Mouse (Mus musculus): ENCODE measurements around the gene Cdk19. TPM values are rescaled to one million over a fixed set of nuclear protein-coding genes. Genes with fewer than 3 reads are reported as not detected.
"Not testable (repeated sequence)": the region's sequence is repeated elsewhere in the genome, so short reads cannot be mapped to it uniquely, and the experiment has no call there.

The Cdk19 gene
- polyA plus RNA-seq, 1 experiment from 2014 or later, result 2.6 TPM

DNA sequence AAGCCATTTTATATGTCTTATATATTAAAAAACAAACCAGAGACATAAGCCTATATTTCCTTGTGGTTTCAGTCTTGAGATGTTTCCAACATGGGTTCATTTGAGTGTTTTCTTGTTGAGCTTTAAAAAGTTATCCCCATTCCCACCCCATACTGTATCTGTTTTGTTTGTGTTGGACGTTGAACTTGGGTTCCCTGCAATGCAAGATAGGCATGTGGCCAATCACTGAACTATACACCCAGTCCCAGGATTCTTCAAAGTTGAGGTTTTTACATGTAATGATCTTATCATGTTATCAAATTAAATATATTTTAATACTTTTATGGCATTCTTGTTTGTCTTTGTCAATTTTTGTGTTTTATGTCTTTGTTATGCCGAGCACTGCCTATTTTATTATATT is 60.0 kb downstream of the Cdk19 start:
- no peak for DNase-seq
- ATAC-seq (ENCODE audit: low read depth), result no peak
- H3K4me2 ChIP-seq, result no peak overlapping the region
- H3K4me1 ChIP-seq (replicated peaks), result peaks cover 7% of the 10 kb centered on the region; the same call in 1 of the 2 replicates
- WGBS (ENCODE audit: insufficient replicate concordance), result 57% methylated on average over 2 of the region's 2 CpGs
- no peaks in the 10 kb centered on the region for H3K9me3 ChIP-seq (replicated peaks)
- no peak overlapping the region for H3K9ac ChIP-seq
- H3K36me3 ChIP-seq, result no peaks in the 10 kb centered on the region
- no peak overlapping the region for H3K27ac ChIP-seq
- H3K4me3 ChIP-seq (replicated peaks), result no peak overlapping the region
- H3K27me3 ChIP-seq, result no peaks in the 10 kb centered on the region

DNA sequence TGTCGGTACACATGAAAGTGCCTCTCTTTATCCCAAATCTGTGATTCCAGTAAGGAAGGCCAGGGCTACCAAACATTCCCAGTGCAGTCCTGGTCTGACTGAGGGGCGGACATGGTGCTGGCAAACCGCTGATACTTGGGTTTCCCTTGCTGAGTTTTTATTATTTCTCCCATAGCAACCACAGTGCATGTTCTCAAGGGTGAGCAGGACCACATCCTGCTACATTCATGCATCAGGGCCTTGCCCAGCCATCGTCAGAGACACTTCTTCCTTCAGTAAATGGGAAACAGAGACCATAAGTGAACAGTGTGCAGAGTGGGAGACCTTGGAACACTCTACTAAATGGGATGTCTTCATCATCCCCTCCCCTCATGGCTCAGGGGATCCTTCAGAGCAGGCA is 60.9 kb downstream of the Cdk19 start:
- no peak overlapping the region for H3K27ac ChIP-seq
- no peaks in the 10 kb centered on the region for H3K36me3 ChIP-seq
- H3K4me2 ChIP-seq, result no peak overlapping the region
- DNase-seq (no peak), ATAC-seq (ENCODE audit: low read depth) (no peak)
- WGBS (ENCODE audit: insufficient replicate concordance), result 65% methylated on average over 4 of the region's 4 CpGs
- no peak overlapping the region for H3K9ac ChIP-seq
- no peaks in the 10 kb centered on the region for H3K9me3 ChIP-seq (replicated peaks)
- H3K4me1 ChIP-seq (replicated peaks), result peaks cover 7% of the 10 kb centered on the region; the same call in 1 of the 2 replicates
- no peaks in the 10 kb centered on the region for H3K27me3 ChIP-seq
- no peak overlapping the region for H3K4me3 ChIP-seq (replicated peaks)

DNA sequence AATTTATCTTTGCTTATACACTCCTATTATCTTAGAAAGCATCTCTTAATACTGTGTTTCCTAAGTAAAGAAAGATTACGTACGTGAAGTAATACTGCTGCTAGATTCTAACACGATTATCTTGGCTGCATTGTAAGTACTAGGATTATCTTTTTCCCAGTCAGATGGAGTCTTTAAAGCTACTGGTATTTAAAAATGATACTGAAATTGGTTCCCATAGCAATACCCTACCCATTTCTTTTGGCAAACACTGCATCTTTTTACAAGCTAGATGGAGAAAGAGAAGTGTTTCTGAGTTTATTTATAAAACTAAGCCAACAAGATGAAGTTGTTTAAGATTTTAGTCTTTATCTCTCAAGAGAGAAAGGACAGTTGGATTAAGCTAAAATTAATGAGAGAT is 67.3 kb downstream of the Cdk19 start:
- Histone ChIP-seq H3K4me3 (replicated peaks) (no peak overlapping the region), H3K4me1 (replicated peaks) (no peaks in the 10 kb centered on the region), H3K36me3 (no peaks in the 10 kb centered on the region), H3K9me3 (replicated peaks) (no peaks in the 10 kb centered on the region), H3K4me2 (no peak overlapping the region), H3K27me3 (no peaks in the 10 kb centered on the region), H3K27ac (no peak overlapping the region), H3K9ac (no peak overlapping the region)
- 68% methylated on average over 3 of the region's 3 CpGs for WGBS (ENCODE audit: insufficient replicate concordance)
- no peak for DNase-seq
- no peak for ATAC-seq (ENCODE audit: low read depth)

DNA sequence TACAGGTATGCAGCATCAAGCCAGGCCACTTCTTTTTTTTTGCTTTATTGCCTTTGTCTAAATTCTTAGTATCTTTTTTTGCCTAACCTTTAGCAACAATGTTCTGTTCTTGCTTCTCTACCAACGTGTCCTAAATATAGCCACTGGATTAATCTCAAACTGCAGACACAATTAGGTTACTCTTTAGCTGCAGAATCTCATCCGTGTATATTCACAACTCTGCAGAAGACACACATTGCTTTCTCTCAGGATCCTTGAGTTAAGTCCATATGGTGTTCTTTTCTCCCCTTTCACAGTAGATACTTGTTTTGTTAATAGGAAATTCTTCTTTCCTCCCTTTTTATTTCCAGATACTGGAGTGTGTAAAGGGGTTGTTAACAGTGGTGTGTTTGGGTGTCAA is 70.0 kb downstream of the Cdk19 start:
- no peak for ATAC-seq (ENCODE audit: low read depth)
- no peak overlapping the region for H3K9ac ChIP-seq
- no peaks in the 10 kb centered on the region for H3K36me3 ChIP-seq
- no peaks in the 10 kb centered on the region for H3K9me3 ChIP-seq (replicated peaks)
- H3K4me1 ChIP-seq (replicated peaks), result no peaks in the 10 kb centered on the region
- no peaks in the 10 kb centered on the region for H3K27me3 ChIP-seq
- no peak overlapping the region for H3K4me2 ChIP-seq
- no peak for DNase-seq
- no peak overlapping the region for H3K27ac ChIP-seq
- no peak overlapping the region for H3K4me3 ChIP-seq (replicated peaks)
- WGBS (ENCODE audit: insufficient replicate concordance), result 61% methylated on average over 2 of the region's 2 CpGs

DNA sequence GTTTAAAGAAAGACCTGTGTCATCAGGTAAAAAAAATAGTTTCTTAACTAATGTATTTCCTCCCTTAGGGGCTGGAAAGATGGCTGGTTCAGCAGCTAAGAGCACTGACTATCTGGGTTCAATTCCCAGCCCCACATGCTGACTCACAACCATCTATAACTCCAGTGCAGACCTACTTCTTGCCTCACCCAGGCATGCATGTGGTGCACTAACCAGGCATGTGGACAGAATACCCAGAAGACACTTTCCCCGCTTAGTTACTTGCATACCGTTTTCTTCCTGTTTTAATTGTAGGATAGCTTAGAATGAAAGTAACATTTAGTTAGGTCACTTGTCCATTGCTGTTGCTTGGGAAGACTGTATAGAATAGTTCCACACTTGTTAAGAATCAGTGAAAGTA is 72.0 kb downstream of the Cdk19 start:
- no peaks in the 10 kb centered on the region for H3K4me1 ChIP-seq (replicated peaks)
- DNase-seq (no peak), ATAC-seq (ENCODE audit: low read depth) (no peak)
- H3K4me2 ChIP-seq, result no peak overlapping the region
- no peaks in the 10 kb centered on the region for H3K9me3 ChIP-seq (replicated peaks)
- no peak overlapping the region for H3K4me3 ChIP-seq (replicated peaks)
- no peaks in the 10 kb centered on the region for H3K27me3 ChIP-seq
- no peaks in the 10 kb centered on the region for H3K36me3 ChIP-seq
- no peak overlapping the region for H3K9ac ChIP-seq
- 84% methylated on average over 2 of the region's 2 CpGs for WGBS (ENCODE audit: insufficient replicate concordance)
- no peak overlapping the region for H3K27ac ChIP-seq

DNA sequence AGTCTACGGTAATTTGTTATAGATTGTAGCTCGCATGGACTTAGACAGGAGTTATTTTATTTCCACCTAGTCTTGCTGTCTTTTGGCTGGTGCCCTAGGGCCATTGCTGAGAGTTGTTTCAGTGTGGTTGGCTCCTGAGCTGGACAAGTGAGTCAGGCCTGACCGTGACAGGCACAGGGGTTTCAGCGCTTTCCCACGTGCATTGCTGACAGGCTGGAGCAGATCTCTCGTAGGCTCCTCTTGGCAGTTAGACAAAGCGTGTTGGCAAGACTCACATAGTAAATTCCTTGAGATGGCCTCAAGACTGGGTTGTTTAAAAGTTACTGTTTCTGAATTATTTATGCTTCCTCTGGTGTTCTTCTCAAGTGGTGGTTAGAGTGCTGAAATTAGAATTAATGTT is 77.6 kb downstream of the Cdk19 start:
- Histone ChIP-seq H3K9me3 (replicated peaks) (no peaks in the 10 kb centered on the region), H3K27me3 (no peaks in the 10 kb centered on the region), H3K36me3 (no peaks in the 10 kb centered on the region), H3K4me1 (replicated peaks) (no peaks in the 10 kb centered on the region; the same call in 1 of the 2 replicates), H3K27ac (no peak overlapping the region), H3K9ac (no peak overlapping the region), H3K4me3 (replicated peaks) (no peak overlapping the region), H3K4me2 (no peak overlapping the region)
- WGBS (ENCODE audit: insufficient replicate concordance), result 75% methylated on average over 7 of the region's 7 CpGs
- no peak for ATAC-seq (ENCODE audit: low read depth)
- no peak for DNase-seq

DNA sequence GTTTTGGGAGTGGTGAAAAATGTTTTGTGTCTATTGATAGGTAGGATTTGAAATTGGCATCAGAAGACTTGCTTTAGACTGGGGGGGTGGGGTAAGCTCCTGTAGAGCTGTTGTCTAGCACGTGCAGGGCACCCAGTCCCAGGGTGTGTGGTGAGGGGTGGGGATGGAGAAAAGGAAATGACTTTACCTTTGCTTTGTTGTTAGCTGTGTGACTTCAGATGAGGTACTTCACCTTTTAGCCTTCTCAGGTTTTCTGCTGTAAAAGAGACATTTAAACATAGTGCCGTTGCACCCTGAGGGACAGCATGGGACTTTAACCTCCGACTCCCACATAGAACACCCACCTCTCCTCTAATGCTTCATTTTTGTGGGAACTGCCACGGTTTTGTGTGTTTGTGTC is 80.5 kb downstream of the Cdk19 start:
- H3K4me2 ChIP-seq, result no peak overlapping the region
- peaks cover 7% of the 10 kb centered on the region; the same call in 1 of the 2 replicates for H3K4me1 ChIP-seq (replicated peaks)
- H3K4me3 ChIP-seq (replicated peaks), result no peak overlapping the region
- no peak for ATAC-seq (ENCODE audit: low read depth)
- 60% methylated on average over 4 of the region's 4 CpGs for WGBS (ENCODE audit: insufficient replicate concordance)
- H3K9ac ChIP-seq, result no peak overlapping the region
- DNase-seq, result no peak
- no peak overlapping the region for H3K27ac ChIP-seq
- H3K36me3 ChIP-seq, result no peaks in the 10 kb centered on the region
- no peaks in the 10 kb centered on the region for H3K27me3 ChIP-seq
- no peaks in the 10 kb centered on the region for H3K9me3 ChIP-seq (replicated peaks)

DNA sequence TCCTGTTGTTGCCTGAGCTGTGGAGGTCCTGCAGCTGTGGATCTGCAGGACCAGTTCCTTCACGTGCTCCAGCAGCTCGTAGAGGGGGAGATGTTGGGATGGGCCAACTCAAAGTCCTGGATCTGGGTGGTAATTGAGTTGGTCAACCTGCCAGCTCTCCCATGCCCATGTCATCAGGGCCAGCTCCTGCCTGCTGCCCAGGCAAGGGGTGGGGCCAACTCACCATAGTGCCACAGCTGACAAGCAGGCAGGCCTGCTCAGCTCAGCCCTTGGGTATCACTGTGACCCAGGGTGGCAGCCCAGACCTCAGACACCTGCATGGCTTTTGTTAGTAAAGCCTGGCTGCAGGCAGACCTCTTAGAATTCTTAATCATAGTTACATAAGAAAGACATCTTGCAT is 81.3 kb downstream of the Cdk19 start:
- H3K9me3 ChIP-seq (replicated peaks), result no peaks in the 10 kb centered on the region
- WGBS (ENCODE audit: insufficient replicate concordance), result 75% methylated on average over 2 of the region's 2 CpGs
- ATAC-seq (ENCODE audit: low read depth), result no peak

DNA sequence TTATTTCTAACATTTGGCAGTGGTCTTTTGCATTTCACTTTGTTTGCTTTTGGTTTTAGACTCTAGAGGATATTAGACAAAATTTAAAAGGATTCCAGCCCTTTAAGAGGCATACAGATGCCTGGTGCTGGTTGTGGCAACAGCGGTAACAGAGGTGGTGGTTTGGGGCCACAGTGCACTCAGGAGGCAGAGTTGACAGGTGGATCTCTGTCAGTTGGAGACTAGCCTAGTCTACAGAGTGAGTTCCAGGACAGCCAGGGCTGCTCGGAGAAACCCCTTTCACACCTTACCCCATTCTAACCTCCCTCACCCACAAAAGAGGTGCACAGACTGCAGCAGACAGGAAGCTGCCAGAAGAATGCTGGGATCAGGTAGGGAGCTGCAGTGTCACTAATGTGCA is 82.4 kb downstream of the Cdk19 start:
- Histone ChIP-seq H3K27ac (no peak overlapping the region), H3K27me3 (no peaks in the 10 kb centered on the region), H3K9me3 (replicated peaks) (no peaks in the 10 kb centered on the region), H3K4me3 (replicated peaks) (no peak overlapping the region), H3K4me2 (no peak overlapping the region), H3K9ac (no peak overlapping the region), H3K4me1 (replicated peaks) (peaks cover 17% of the 10 kb centered on the region), H3K36me3 (no peaks in the 10 kb centered on the region)
- 51% methylated on average over 2 of the region's 2 CpGs for WGBS (ENCODE audit: insufficient replicate concordance)
- ATAC-seq (ENCODE audit: low read depth), result no peak
- DNase-seq, result no peak

More for the DNA sequence above, 81.3 kb downstream of the Cdk19 start:
- Histone ChIP-seq H3K9ac (no peak overlapping the region), H3K4me1 (replicated peaks) (peaks cover 13% of the 10 kb centered on the region), H3K36me3 (no peaks in the 10 kb centered on the region), H3K27ac (no peak overlapping the region), H3K4me3 (replicated peaks) (no peak overlapping the region), H3K4me2 (no peak overlapping the region), H3K27me3 (no peaks in the 10 kb centered on the region)
- DNase-seq, result no peak

DNA sequence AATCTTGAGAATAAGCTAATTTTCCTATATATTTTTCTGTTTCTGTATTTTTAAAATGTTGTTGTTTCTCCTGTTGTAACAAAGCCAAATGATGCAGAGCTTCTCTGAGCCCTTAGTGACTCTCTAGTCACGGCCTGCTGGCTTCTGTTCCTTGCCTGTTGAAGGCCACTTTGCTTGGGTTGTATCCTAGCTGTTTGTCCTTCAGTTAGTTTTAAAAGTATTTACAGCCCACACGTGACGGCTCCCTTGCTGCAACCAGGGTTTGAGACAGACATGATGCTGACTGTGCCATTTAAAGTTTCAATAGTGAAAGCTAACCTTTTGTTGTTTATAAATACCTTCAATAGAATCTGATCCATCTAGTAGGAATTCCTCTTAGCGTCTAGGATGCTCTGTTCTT is 83.3 kb downstream of the Cdk19 start:
- no peaks in the 10 kb centered on the region for H3K9me3 ChIP-seq (replicated peaks)
- peaks cover 17% of the 10 kb centered on the region for H3K4me1 ChIP-seq (replicated peaks)
- H3K4me2 ChIP-seq, result no peak overlapping the region
- no peak overlapping the region for H3K9ac ChIP-seq
- no peak overlapping the region for H3K27ac ChIP-seq
- no peaks in the 10 kb centered on the region for H3K36me3 ChIP-seq
- H3K27me3 ChIP-seq, result no peaks in the 10 kb centered on the region
- DNase-seq (no peak), ATAC-seq (ENCODE audit: low read depth) (no peak)
- no peak overlapping the region for H3K4me3 ChIP-seq (replicated peaks)
- 60% methylated on average over 4 of the region's 4 CpGs for WGBS (ENCODE audit: insufficient replicate concordance)

DNA sequence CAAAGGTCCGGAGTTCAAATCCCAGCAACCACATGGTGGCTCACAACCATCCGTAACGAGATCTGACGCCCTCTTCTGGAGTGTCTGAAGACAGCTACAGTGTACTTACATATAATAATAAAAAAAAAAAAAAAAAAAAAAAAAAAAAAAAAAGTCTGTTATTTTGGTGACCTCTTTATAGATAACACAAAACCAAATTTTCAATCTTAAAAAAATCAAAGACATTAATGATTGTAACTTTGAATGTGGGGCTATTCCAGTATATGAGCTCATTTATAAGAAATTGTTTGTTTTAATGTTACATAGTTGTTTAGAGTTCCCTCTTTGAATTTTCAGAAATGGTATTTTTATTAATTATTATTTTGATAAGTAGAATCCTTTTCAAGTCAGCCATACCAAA is 85.1 kb downstream of the Cdk19 start:
- not testable (repeated sequence) for H3K9me3 ChIP-seq (replicated peaks); ATAC-seq (ENCODE audit: low read depth); H3K36me3 ChIP-seq; H3K27ac ChIP-seq; H3K4me2 ChIP-seq; H3K4me3 ChIP-seq (replicated peaks); DNase-seq; H3K27me3 ChIP-seq; H3K9ac ChIP-seq
- 71% methylated on average over 4 of the region's 4 CpGs for WGBS (ENCODE audit: insufficient replicate concordance)
- H3K4me1 ChIP-seq (replicated peaks), result peaks cover 21% of the 10 kb centered on the region

DNA sequence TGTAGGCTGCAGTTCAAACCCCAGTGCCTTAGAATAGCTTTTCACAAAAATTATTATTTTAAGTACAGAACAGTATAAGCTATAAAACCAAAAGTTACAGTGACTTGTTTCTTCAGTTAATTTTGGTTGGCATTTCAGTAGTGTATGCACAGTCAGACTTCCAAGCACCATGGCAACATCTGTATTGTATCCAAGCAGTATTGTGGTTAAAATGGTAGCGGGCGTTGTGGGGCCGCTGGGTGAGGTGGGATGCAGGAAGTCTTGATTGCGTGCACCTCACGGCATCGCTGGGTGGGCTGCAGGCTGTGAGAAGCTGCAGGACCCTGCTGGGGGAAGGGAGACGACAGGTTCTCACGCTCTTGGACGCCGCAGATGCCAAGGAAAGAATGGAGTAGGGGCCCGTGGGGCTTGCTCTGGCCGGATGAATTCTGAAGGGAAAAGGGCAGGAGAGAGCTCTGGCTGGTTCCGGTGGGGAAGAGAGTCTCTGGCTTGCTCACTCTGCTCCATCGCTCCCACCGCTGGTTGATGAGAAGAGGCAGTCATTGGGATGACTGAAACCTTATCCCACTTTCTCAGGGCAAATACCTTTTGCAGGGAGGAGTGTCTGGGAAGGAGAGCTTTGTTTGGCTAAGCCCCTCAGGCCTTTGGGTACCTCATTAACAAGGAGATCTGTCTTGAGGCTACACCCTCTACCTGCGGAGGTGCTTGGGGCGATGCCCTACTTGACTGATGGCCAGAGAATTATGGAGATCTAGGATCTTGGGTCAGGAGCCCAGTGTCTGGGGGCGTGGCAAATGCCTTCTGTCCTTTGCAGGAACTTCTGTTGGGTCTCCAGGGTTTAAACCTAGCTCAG is 86.1 kb downstream of the Cdk19 start:
- WGBS (ENCODE audit: insufficient replicate concordance), result 38% methylated on average over 18 of the region's 18 CpGs
- Histone ChIP-seq H3K4me2 (no peak overlapping the region), H3K4me3 (replicated peaks) (no peak overlapping the region), H3K27ac (no peak overlapping the region), H3K9me3 (replicated peaks) (no peaks in the 10 kb centered on the region), H3K4me1 (replicated peaks) (peaks cover 21% of the 10 kb centered on the region), H3K36me3 (no peaks in the 10 kb centered on the region), H3K9ac (no peak overlapping the region), H3K27me3 (no peaks in the 10 kb centered on the region)
- DNase-seq (no peak), ATAC-seq (ENCODE audit: low read depth) (no peak)

Data from liver, embryonic 13.5 days (tissue).